Mouse (Mus musculus) thymus, postnatal 36 days (tissue): ENCODE results near the gene Slc22a15.

Experiments used
- DNase-seq, 2 experiments: peaks; one replicate each; pipeline ENCODE4 v3.0.0; 2022; ENCODE audit warnings: mixed read lengths in 2 of 2

Gene Slc22a15

GRCm38 (mm10) chr3:101807646-101808045 is 116.6 kb downstream of the Slc22a15 start:
- no peak for DNase-seq

DNA sequence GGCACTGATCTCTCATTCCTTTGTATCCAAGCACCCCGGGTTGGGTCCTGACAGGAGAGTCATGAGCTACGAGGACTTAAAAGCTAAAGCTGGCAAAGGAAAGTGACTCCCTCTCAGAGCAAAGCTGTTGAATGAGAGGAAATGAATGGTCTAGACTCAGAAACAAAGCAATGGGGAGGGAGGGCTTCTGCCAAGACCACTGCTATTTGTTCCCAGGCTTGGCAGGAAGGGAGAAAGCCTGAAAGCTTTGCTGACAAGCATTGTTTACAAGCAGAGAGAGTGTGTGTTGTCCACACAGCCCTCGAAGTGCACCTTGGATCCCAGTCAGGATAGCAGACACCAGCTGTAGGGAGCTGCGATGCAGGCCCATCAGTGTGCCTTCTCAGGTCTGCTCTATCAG is 117.3 kb downstream of the Slc22a15 start:
- DNase-seq, result no peak

- peak; percentile 88 to 91 for DNase-seq
Measured at GRCm38 (mm10) chr3:101806149-101806548, 118.1 kb downstream of the Slc22a15 start.
